Mouse (Mus musculus) midbrain, embryonic 10.5 days (tissue): ENCODE results near the gene Slc2a6. TPM values are rescaled to one million over a fixed set of nuclear protein-coding genes. Genes with fewer than 3 reads are reported as not detected.

Experiments used
- DNase-seq: peaks from one replicate; pipeline ENCODE4 v3.0.0-alpha.2; 2017; ENCODE audit warnings: low spot score
- H3K27ac ChIP-seq: fragments of 300-500 bp; sonication (generic); replicated peaks from 2 replicates; pipeline ENCODE4 v1.5.1; 2016; ENCODE audit warnings: mild to moderate bottlenecking
- H3K27me3 ChIP-seq: fragments of 300-500 bp; sonication (generic); 2 replicates; pipeline ENCODE4 v1.6.1; 2016; ENCODE audit warnings: low read depth, mild to moderate bottlenecking; ENCODE audit not compliant: poor library complexity, severe bottlenecking
- H3K36me3 ChIP-seq: fragments of 300-500 bp; sonication (generic); 2 replicates; pipeline ENCODE4 v1.6.1; 2016; ENCODE audit warnings: mild to moderate bottlenecking, moderate library complexity
- H3K4me1 ChIP-seq: fragments of 300-500 bp; sonication (generic); 2 replicates; pipeline ENCODE4 v1.6.1; 2016
- H3K4me3 ChIP-seq: fragments of 300-500 bp; sonication (generic); 2 replicates; pipeline ENCODE4 v1.5.1; 2016; ENCODE audit warnings: mild to moderate bottlenecking, moderate library complexity
- H3K9me3 ChIP-seq: fragments of 300-500 bp; sonication (generic); replicated peaks from 2 replicates; pipeline ENCODE4 v1.6.1; 2016; ENCODE audit warnings: mild to moderate bottlenecking
- WGBS: fragments of 180-500 bp; shearing (Covaris S2); methylation state at CpG from one replicate; pipeline ENCODE4 v1.1.7; 2016; 5-methylcytosine and 5-hydroxymethylcytosine counted together
- polyA plus RNA-seq: library from polyadenylated mRNA; unstranded; fragments of >200 nt; fragmentation: Nextera tagmentation; extraction: Ambion mirVana; gene quantifications from 2 replicates; pipeline ENCODE4 v1.2.1, GENCODE M21; 2016

Gene Slc2a6
- polyA plus RNA-seq, 1 experiment from 2014 or later, result 3.1 TPM

- peaks cover 23% of the 10 kb centered on the region for H3K4me1 ChIP-seq
- no peaks in the 10 kb centered on the region for H3K36me3 ChIP-seq
- peak overlapping the region; percentile 34; the same call in 1 of the 2 replicates for H3K27ac ChIP-seq
- H3K27me3 ChIP-seq, result peaks cover 37% of the 10 kb centered on the region
- 75% methylated on average over 10 of the region's 10 CpGs for WGBS
- DNase-seq, result no peak
- no peaks in the 10 kb centered on the region for H3K9me3 ChIP-seq
- peak overlapping the region; percentile 50 for H3K4me3 ChIP-seq
Observed at GRCm38 (mm10) chr2:27026857-27027617, 761 bp downstream of the Slc2a6 start.

- no peaks in the 10 kb centered on the region for H3K9me3 ChIP-seq
- H3K27me3 ChIP-seq, result peaks cover 37% of the 10 kb centered on the region
- peaks cover 23% of the 10 kb centered on the region for H3K4me1 ChIP-seq
- no peak overlapping the region for H3K27ac ChIP-seq
- 90% methylated on average over 3 of the region's 3 CpGs for WGBS
- no peak for DNase-seq
- no peak overlapping the region for H3K4me3 ChIP-seq
- no peaks in the 10 kb centered on the region for H3K36me3 ChIP-seq
Observed at GRCm38 (mm10) chr2:27026332-27026731, 1.5 kb downstream of the Slc2a6 start.

GRCm38 (mm10) chr2:27025545-27025944 lies 2.3 kb downstream of the Slc2a6 start:
- Histone ChIP-seq H3K27ac (no peak overlapping the region), H3K4me1 (peaks cover 23% of the 10 kb centered on the region), H3K9me3 (no peaks in the 10 kb centered on the region), H3K4me3 (no peak overlapping the region), H3K27me3 (peaks cover 36% of the 10 kb centered on the region), H3K36me3 (0 out of 2 replicates have a peak, but pooled peaks cover 4% of the 10 kb centered on the region)
- WGBS, result 93% methylated on average over 3 of the region's 3 CpGs
- DNase-seq, result no peak

GRCm38 (mm10) chr2:27024136-27024535 lies 3.7 kb downstream of the Slc2a6 start:
- 89% methylated on average over 14 of the region's 14 CpGs for WGBS
- H3K4me1 ChIP-seq, result peaks cover 23% of the 10 kb centered on the region
- H3K4me3 ChIP-seq, result no peak overlapping the region
- H3K36me3 ChIP-seq, result peaks cover 15% of the 10 kb centered on the region
- no peak overlapping the region for H3K27ac ChIP-seq
- H3K9me3 ChIP-seq, result no peaks in the 10 kb centered on the region
- H3K27me3 ChIP-seq, result peaks cover 22% of the 10 kb centered on the region
- no peak for DNase-seq

DNA sequence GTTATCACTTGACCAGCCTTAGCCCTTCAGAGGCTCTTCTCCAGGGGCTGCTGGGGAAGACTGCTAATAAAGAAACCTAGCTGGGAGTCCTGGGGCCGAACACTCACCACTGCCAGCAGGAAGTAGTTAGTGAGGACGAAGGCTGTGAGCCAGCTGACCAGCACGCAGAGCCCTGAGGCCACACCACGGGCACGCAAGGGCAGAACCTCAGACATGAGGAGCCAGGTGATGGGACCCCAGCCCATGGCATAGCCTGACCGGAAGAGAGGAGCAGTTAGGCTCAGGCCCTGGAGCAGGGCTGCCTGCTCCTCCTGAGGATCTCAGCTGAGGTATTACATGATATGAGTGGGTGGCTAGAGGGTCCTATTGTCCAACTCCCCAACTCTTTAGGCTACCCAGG lies 5.2 kb downstream of the Slc2a6 start:
- no peak for DNase-seq
- no peaks in the 10 kb centered on the region for H3K9me3 ChIP-seq
- peaks cover 30% of the 10 kb centered on the region for H3K36me3 ChIP-seq
- peaks cover 12% of the 10 kb centered on the region for H3K27me3 ChIP-seq
- peaks cover 15% of the 10 kb centered on the region for H3K4me1 ChIP-seq
- WGBS, result 82% methylated on average over 6 of the region's 6 CpGs
- H3K4me3 ChIP-seq, result no peak overlapping the region
- peak overlapping the region; percentile 42; the same call in 1 of the 2 replicates for H3K27ac ChIP-seq

- DNase-seq, result no peak
- H3K27ac ChIP-seq, result no peak overlapping the region
- H3K9me3 ChIP-seq, result no peaks in the 10 kb centered on the region
- H3K27me3 ChIP-seq, result no peaks in the 10 kb centered on the region
- H3K4me1 ChIP-seq, result peaks cover 5% of the 10 kb centered on the region; the same call in 1 of the 2 replicates
- H3K36me3 ChIP-seq, result peaks cover 46% of the 10 kb centered on the region
- 90% methylated on average over 1 of the region's 1 CpGs for WGBS
- H3K4me3 ChIP-seq, result no peak overlapping the region
Observed at GRCm38 (mm10) chr2:27021103-27021502, 6.7 kb downstream of the Slc2a6 start.

DNA sequence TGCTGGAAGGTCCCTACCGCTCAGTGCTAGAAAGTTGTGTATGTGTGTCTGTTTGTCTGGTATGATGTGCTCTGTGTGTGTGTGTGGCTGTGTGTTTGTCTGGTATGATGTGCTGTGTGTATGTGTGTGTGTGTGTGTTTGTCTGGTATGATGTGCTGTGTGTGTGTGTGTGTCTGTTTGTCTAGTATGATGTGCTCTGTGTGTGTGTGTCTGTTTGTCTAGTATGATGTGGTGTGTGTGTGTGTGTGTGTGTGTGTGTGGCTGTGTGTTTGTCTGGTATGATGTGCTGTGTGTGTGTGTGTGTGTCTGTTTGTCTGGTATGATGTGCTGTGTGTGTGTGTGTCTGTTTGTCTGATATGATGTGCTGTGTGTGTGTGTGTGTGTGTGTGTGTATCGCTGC lies 8.3 kb downstream of the Slc2a6 start:
- 86% methylated on average over 2 of the region's 2 CpGs for WGBS
- peaks cover 61% of the 10 kb centered on the region for H3K36me3 ChIP-seq

DNA sequence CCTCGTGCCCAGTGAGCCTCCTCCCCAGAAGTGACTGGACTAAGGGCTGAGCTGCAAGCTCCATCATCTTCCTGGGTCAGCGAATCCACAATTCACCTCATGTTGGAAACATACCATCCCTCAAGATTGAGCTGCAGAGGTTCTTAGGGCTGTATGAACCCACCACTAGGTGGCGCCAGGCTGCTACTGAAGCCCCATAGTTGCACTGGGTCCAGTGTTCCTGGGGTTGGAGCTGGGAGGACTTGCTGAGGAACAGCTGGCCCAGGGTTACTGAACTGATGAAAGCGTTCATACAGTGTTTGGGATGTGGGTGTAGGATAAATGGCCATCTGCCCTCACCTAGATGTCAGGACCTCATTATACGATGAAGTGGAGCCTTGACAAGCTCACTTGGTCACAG lies 10.0 kb downstream of the Slc2a6 start:
- peak; percentile 73 for DNase-seq
- Histone ChIP-seq H3K36me3 (peaks cover 77% of the 10 kb centered on the region), H3K27me3 (no peaks in the 10 kb centered on the region), H3K4me1 (no peaks in the 10 kb centered on the region), H3K4me3 (no peak overlapping the region), H3K27ac (no peak overlapping the region), H3K9me3 (no peaks in the 10 kb centered on the region)
- 58% methylated on average over 5 of the region's 5 CpGs for WGBS

More for the DNA sequence above, 8.3 kb downstream of the Slc2a6 start:
- Histone ChIP-seq H3K4me1 (peaks cover 5% of the 10 kb centered on the region; the same call in 1 of the 2 replicates), H3K4me3 (no peak overlapping the region), H3K27me3 (no peaks in the 10 kb centered on the region), H3K27ac (no peak overlapping the region), H3K9me3 (no peaks in the 10 kb centered on the region)
- no peak for DNase-seq

GRCm38 (mm10) chr2:27009714-27010244 lies 18.0 kb downstream of the Slc2a6 start, which contains the start of gene Cacfd1:
Gene Cacfd1, plus strand, starts transcription at chr2:27009926.
- Histone ChIP-seq H3K27me3 (peaks cover 11% of the 10 kb centered on the region; the same call in 1 of the 2 replicates), H3K36me3 (peaks cover 18% of the 10 kb centered on the region), H3K27ac (peak within 1 kb of the TSS; percentile 96), H3K4me1 (peaks cover 29% of the 10 kb centered on the region), H3K9me3 (no peaks in the 10 kb centered on the region), H3K4me3 (peak within 1 kb of the TSS; percentile 78)
- WGBS, result 1% methylated on average over 43 of the region's 43 CpGs
- DNase-seq, result peak; percentile 91

DNA sequence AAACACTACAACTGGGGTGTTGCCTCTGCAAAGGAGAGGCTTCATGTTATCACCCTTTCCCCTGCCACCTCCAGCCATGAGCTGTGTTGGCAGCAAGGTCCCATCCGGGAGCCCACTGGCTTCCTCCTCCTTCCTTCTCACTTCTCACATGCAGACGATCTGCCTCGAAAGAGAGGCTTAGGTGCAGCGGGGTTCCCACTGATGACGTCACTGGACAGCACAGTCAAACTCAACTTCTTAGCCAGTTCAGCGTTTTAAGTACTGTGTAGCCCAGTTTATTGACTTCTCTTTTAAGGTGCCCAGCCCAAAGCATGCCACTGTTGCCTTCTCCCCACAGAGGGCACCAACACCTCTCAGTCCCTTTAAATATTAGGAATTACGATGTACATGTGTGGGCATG lies 20.1 kb downstream of the Slc2a6 start:
- peaks cover 11% of the 10 kb centered on the region; the same call in 1 of the 2 replicates for H3K27me3 ChIP-seq
- no peak for DNase-seq
- H3K27ac ChIP-seq, result no peak overlapping the region
- 82% methylated on average over 7 of the region's 7 CpGs for WGBS
- no peak overlapping the region for H3K4me3 ChIP-seq
- peaks cover 29% of the 10 kb centered on the region for H3K4me1 ChIP-seq
- no peaks in the 10 kb centered on the region for H3K36me3 ChIP-seq
- no peaks in the 10 kb centered on the region for H3K9me3 ChIP-seq

- no peaks in the 10 kb centered on the region for H3K36me3 ChIP-seq
- peaks cover 11% of the 10 kb centered on the region; the same call in 1 of the 2 replicates for H3K27me3 ChIP-seq
- H3K9me3 ChIP-seq, result no peaks in the 10 kb centered on the region
- no peak overlapping the region for H3K4me3 ChIP-seq
- H3K4me1 ChIP-seq, result peaks cover 22% of the 10 kb centered on the region
- 77% methylated on average over 4 of the region's 4 CpGs for WGBS
- no peak for DNase-seq
- H3K27ac ChIP-seq, result no peak overlapping the region
Observed at GRCm38 (mm10) chr2:27006255-27006654, 21.5 kb downstream of the Slc2a6 start.

GRCm38 (mm10) chr2:26997993-26998392 lies 29.8 kb downstream of the Slc2a6 start:
- H3K27ac ChIP-seq, result no peak overlapping the region
- H3K9me3 ChIP-seq, result no peaks in the 10 kb centered on the region
- H3K4me1 ChIP-seq, result no peaks in the 10 kb centered on the region
- WGBS, result 87% methylated on average over 7 of the region's 7 CpGs
- H3K27me3 ChIP-seq, result no peaks in the 10 kb centered on the region
- no peaks in the 10 kb centered on the region for H3K36me3 ChIP-seq
- H3K4me3 ChIP-seq, result no peak overlapping the region
- DNase-seq, result no peak

DNA sequence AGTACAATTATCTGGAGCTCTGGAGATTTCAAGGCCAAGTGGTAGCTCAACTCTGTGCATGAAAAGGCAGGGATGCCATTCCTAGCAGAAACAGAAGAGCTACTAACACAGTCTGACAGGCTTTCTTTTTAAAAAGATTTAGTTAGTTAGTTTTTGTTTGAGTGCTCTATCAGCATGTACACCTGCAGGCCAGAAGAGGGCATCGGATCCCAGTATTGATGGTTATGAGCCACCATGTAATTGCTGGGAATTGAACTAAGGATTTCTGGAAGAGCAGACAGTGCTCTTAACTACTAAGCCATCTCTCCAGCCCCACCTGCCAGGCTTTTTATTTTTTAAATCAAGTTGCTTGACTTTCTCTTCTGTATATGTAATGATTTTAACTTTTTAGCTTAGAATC lies 30.3 kb downstream of the Slc2a6 start:
- Histone ChIP-seq H3K27me3 (no peaks in the 10 kb centered on the region), H3K9me3 (no peaks in the 10 kb centered on the region), H3K4me3 (no peak overlapping the region), H3K36me3 (no peaks in the 10 kb centered on the region), H3K27ac (no peak overlapping the region), H3K4me1 (no peaks in the 10 kb centered on the region)
- DNase-seq, result no peak
- 74% methylated on average over 1 of the region's 1 CpGs for WGBS
